Mouse (Mus musculus) lung, postnatal 0 days (tissue): Measurements from ENCODE around the gene Carmil1.

Experiments used
- CTCF ChIP-seq: IDR thresholded peaks from 2 replicates; pipeline ENCODE4 v1.5.1; 2016; ENCODE audit warnings: antibody characterized with exemption, mild to moderate bottlenecking
- EP300 ChIP-seq: IDR thresholded peaks from 2 replicates; pipeline ENCODE4 v1.6.1; 2016; ENCODE audit warnings: antibody characterized with exemption, mild to moderate bottlenecking, control low read depth

GRCm38 (mm10) chr13:24144858-24145257 lies 135.7 kb downstream of the Carmil1 start:
- TF ChIP-seq CTCF (no peak), EP300 (no peak)
